Comparison of ENCODE assay signal across 9 mouse cellular contexts in the genomic region with DNA sequence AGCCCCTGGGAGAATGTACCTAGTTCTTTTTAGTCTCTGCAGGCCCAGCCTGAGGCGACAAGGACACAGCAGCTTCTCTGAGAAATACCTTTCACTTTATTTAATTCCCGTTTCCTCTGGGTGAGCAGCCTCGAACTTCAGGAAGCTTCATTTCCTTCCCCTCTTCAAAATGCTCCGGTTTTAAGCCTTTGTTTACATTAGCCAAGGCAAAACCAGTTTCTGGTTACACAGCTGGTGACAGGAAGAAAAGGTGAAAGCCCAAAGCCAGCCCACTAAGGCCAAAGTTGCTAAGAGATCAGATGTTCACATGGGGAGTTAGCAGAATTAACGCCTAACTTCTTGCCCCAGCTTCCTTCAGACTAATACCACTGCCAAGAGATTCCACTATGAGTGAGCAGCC.
DNase-seq lines count a peak whose midpoint lies in the region; ATAC-seq and TF ChIP-seq lines count a peak whose summit lies in the region.
"Had no signal": no experiment of that assay in that cellular context is flagged by ENCODE, and none has a peak within 500 bp of the region (broad histone marks: within the 10 kb centered on the region; RNA-seq: fewer than 3 reads in every experiment).

No protein-coding gene starts in this region.

- 0 out of 2 replicates have a peak overlapping the region, but pooled peaks have one; percentile 16 for H3K27ac ChIP-seq in spleen, adult 2 months (ENCODE audit: insufficient read depth, low read length)
- peak overlapping the region; percentile 70 for H3K27ac ChIP-seq in heart, embryonic 11.5 days (ENCODE audit: low read depth, low read length)
- H3K27ac ChIP-seq in limb, embryonic 12.5 days: 0 out of 2 replicates have a peak overlapping the region, but pooled peaks have one; percentile 4
- peak overlapping the region; percentile 84 for H3K27ac ChIP-seq in stomach, embryonic 16.5 days (ENCODE audit: low read length)
- H3K27ac ChIP-seq: forebrain, embryonic 15.5 days had no signal

- no peak for DNase-seq in spleen, adult 2 months (ENCODE audit: low read depth in 1 of 2, low spot score in 2 of 2)
- DNase-seq in spleen, adult 18-20 months: no peak
- no peak for DNase-seq in neural tube, embryonic 10.5 days (ENCODE audit: extremely low spot score, low spot score)
- DNase-seq in thymus, postnatal 10 days (ENCODE audit: low spot score in 2 of 2): no peak

- no peaks in the 10 kb centered on the region for H3K27me3 ChIP-seq in spleen, adult 2 months (ENCODE audit: control insufficient read depth, insufficient read depth, low read length)
- H3K27me3 ChIP-seq in heart, embryonic 11.5 days (ENCODE audit: control insufficient read depth, insufficient read depth, low read length): no peaks in the 10 kb centered on the region
- H3K27me3 ChIP-seq in limb, embryonic 12.5 days: 0 out of 2 replicates have a peak, but pooled peaks cover 8% of the 10 kb centered on the region
- H3K27me3 ChIP-seq in stomach, embryonic 16.5 days (ENCODE audit: control insufficient read depth, insufficient read depth, low read length): no peaks in the 10 kb centered on the region
- H3K27me3 ChIP-seq: forebrain, embryonic 15.5 days had no signal

- no peak for TF ChIP-seq CTCF in spleen, adult 2 months (IDR thresholded peaks at IDR 0.05; ENCODE audit: extremely low read depth, insufficient read depth, insufficient read length, insufficient replicate concordance)

- no peak for TF ChIP-seq POLR2A in spleen, adult 2 months (IDR thresholded peaks at IDR 0.05; ENCODE audit: low read depth, low read length)

- no peak for ATAC-seq in heart, embryonic 11.5 days (replicated peaks; ENCODE audit: insufficient number of reproducible peaks, low FRiP score, low TSS enrichment)
- ATAC-seq in limb, embryonic 12.5 days (ENCODE audit: insufficient number of reproducible peaks, insufficient read depth, low FRiP score, low TSS enrichment, low read depth): no peak
- peak; percentile 52 for ATAC-seq in stomach, embryonic 16.5 days (ENCODE audit: insufficient read depth, low FRiP score)
- no peak for ATAC-seq in inflammation-experienced regulatory T-cells, adult 6 months
- ATAC-seq: forebrain, embryonic 15.5 days had no signal

- H3K9me3 ChIP-seq in heart, embryonic 11.5 days (replicated peaks; ENCODE audit: control insufficient read depth, low read length): no peaks in the 10 kb centered on the region
- no peaks in the 10 kb centered on the region for H3K9me3 ChIP-seq in limb, embryonic 12.5 days
- H3K9me3 ChIP-seq in stomach, embryonic 16.5 days (replicated peaks; ENCODE audit: control insufficient read depth, low read length): no peaks in the 10 kb centered on the region
- H3K9me3 ChIP-seq: forebrain, embryonic 15.5 days had no signal

- H3K4me3 ChIP-seq in spleen, adult 2 months (ENCODE audit: extremely low read depth, insufficient read depth, insufficient read length): no peak overlapping the region
- no peak overlapping the region for H3K4me3 ChIP-seq in heart, embryonic 11.5 days (ENCODE audit: low read depth, low read length)
- no peak overlapping the region for H3K4me3 ChIP-seq in limb, embryonic 12.5 days (replicated peaks)
- no peak overlapping the region for H3K4me3 ChIP-seq in stomach, embryonic 16.5 days (replicated peaks; ENCODE audit: low read length)
- H3K4me3 ChIP-seq: forebrain, embryonic 15.5 days had no signal

- 7% methylated on average over 5 of the region's 5 CpGs for WGBS in spleen, adult 2 months
- 5% methylated on average over 5 of the region's 5 CpGs for WGBS in heart, embryonic 11.5 days (ENCODE audit: insufficient replicate concordance)
- WGBS in limb, embryonic 12.5 days: 8% methylated on average over 5 of the region's 5 CpGs
- WGBS in stomach, embryonic 16.5 days: 6% methylated on average over 5 of the region's 5 CpGs

- no peaks in the 10 kb centered on the region for H3K36me3 ChIP-seq in spleen, adult 2 months (ENCODE audit: control insufficient read depth, insufficient read depth, low read length)
- no peaks in the 10 kb centered on the region for H3K36me3 ChIP-seq in heart, embryonic 11.5 days (ENCODE audit: control insufficient read depth, insufficient read depth, low read length)
- H3K36me3 ChIP-seq in limb, embryonic 12.5 days: no peaks in the 10 kb centered on the region
- H3K36me3 ChIP-seq in stomach, embryonic 16.5 days (ENCODE audit: control insufficient read depth, insufficient read depth, low read length): no peaks in the 10 kb centered on the region
- H3K36me3 ChIP-seq: forebrain, embryonic 15.5 days had no signal

- H3K9ac ChIP-seq in heart, embryonic 11.5 days (ENCODE audit: low read depth, low read length): peak overlapping the region; percentile 56; the same call in 1 of the 2 replicates
- no peak overlapping the region for H3K9ac ChIP-seq in limb, embryonic 12.5 days (replicated peaks)
- peak overlapping the region; percentile 36; the same call in 1 of the 2 replicates for H3K9ac ChIP-seq in stomach, embryonic 16.5 days (ENCODE audit: low read length)
- H3K9ac ChIP-seq: forebrain, embryonic 15.5 days had no signal

- H3K4me2 ChIP-seq in heart, embryonic 11.5 days: no peak overlapping the region
- no peak overlapping the region; the same call in 1 of the 2 replicates for H3K4me2 ChIP-seq in limb, embryonic 12.5 days
- peak overlapping the region; percentile 37 for H3K4me2 ChIP-seq in stomach, embryonic 16.5 days (ENCODE audit: low read depth, low read length)
- H3K4me2 ChIP-seq: forebrain, embryonic 15.5 days had no signal

- peaks cover 3% of the 10 kb centered on the region; the same call in 1 of the 2 replicates for H3K4me1 ChIP-seq in spleen, adult 2 months (ENCODE audit: control insufficient read depth, insufficient read depth, insufficient read length)
- H3K4me1 ChIP-seq in heart, embryonic 11.5 days (ENCODE audit: control insufficient read depth, insufficient read depth, low read length): peaks cover 14% of the 10 kb centered on the region
- peaks cover 44% of the 10 kb centered on the region for H3K4me1 ChIP-seq in limb, embryonic 12.5 days (replicated peaks)
- peaks cover 9% of the 10 kb centered on the region for H3K4me1 ChIP-seq in stomach, embryonic 16.5 days (ENCODE audit: control insufficient read depth, insufficient read depth, low read length)
- H3K4me1 ChIP-seq: forebrain, embryonic 15.5 days had no signal

Comparison
In these comparisons a context has a peak if more than half of its experiments do, and no peak if none do; other contexts are left out.
1. H3K27ac ChIP-seq: peak in every context shown above with its lines; median percentile 84 in stomach, embryonic 16.5 days; 70 in heart, embryonic 11.5 days; 16 in spleen, adult 2 months; 4 in limb, embryonic 12.5 days.